Mouse (Mus musculus) ES-E14 (cell line): Measurements from ENCODE around the gene Gdf9. TPM values are rescaled to one million over a fixed set of nuclear protein-coding genes. Genes with fewer than 3 reads are reported as not detected.

Source experiments
- DNase-seq: peaks from one replicate; pipeline ENCODE4 v3.0.0-alpha.2; 2013; ENCODE audit warnings: low read depth, low spot score
- H3K27ac ChIP-seq: 2 replicates; pipeline ENCODE4 v1.5.1; 2012; ENCODE audit warnings: low read depth, mild to moderate bottlenecking, low read length, moderate library complexity, mixed read lengths; ENCODE audit not compliant: poor library complexity, insufficient read depth, severe bottlenecking
- H3K36me3 ChIP-seq: 2 replicates; pipeline ENCODE4 v1.6.1; 2012; ENCODE audit warnings: mild to moderate bottlenecking, low read length, moderate library complexity, mixed read lengths; ENCODE audit not compliant: control insufficient read depth, poor library complexity, insufficient read depth, severe bottlenecking
- H3K4me1 ChIP-seq, 2 experiments: fragments of 150-350 bp in 1 of 2; sonication (generic) in 1 of 2; 2 replicates each; pipeline ENCODE4 v1.6.1; 2012; ENCODE audit warnings: low read length in 2 of 2, mild to moderate bottlenecking in 1 of 2, mixed read lengths in 1 of 2; ENCODE audit not compliant: control insufficient read depth in 2 of 2, insufficient read depth in 2 of 2, poor library complexity in 1 of 2
- H3K4me3 ChIP-seq, 2 experiments: fragments of 150-350 bp in 1 of 2; sonication (generic) in 1 of 2; 2 replicates each; pipeline ENCODE4 v1.5.1; 2012; ENCODE audit warnings: low read length in 2 of 2, low read depth in 1 of 2, mild to moderate bottlenecking in 1 of 2, mixed read lengths in 1 of 2; ENCODE audit not compliant: insufficient read depth in 1 of 2, poor library complexity in 1 of 2, severe bottlenecking in 1 of 2
- H3K9ac ChIP-seq: 2 replicates; pipeline ENCODE4 v1.6.1; 2012; ENCODE audit warnings: low read depth, mild to moderate bottlenecking, low read length, mixed read lengths; ENCODE audit not compliant: poor library complexity, insufficient read depth, severe bottlenecking
- H3K9me3 ChIP-seq: fragments of 150-350 bp; sonication (generic); 2 replicates; pipeline ENCODE4 v1.6.1; 2012; ENCODE audit warnings: low read depth, mild to moderate bottlenecking, low read length; ENCODE audit not compliant: control insufficient read depth, insufficient read depth
- CHD2 ChIP-seq: IDR thresholded peaks from 2 replicates; pipeline ENCODE4 v1.6.1; 2014; ENCODE audit warnings: mild to moderate bottlenecking, low read depth, low read length, inconsistent platforms
- HCFC1 ChIP-seq: IDR thresholded peaks from 2 replicates; pipeline ENCODE4 v1.6.1; 2012; ENCODE audit warnings: low read length, inconsistent platforms, borderline replicate concordance; ENCODE audit not compliant: insufficient read depth
- MAFK ChIP-seq: IDR thresholded peaks from 2 replicates; pipeline ENCODE4 v1.6.1; 2014; ENCODE audit warnings: mild to moderate bottlenecking, low read depth, low read length, inconsistent platforms; ENCODE audit not compliant: insufficient read depth
- ZC3H11A ChIP-seq: IDR thresholded peaks from 2 replicates; pipeline ENCODE4 v1.6.1; 2012; ENCODE audit warnings: low read depth, mild to moderate bottlenecking, inconsistent platforms, low read length, borderline replicate concordance
- ZNF384 ChIP-seq: IDR thresholded peaks from 2 replicates; pipeline ENCODE4 v1.6.1; 2012; ENCODE audit warnings: low read depth, low read length, inconsistent platforms
- in situ Hi-C, 2 experiments: fragments of 600-800 bp; cut with MboI; formaldehyde crosslinking; loops; one replicate each; pipeline ENCODE4 v1.15.1; 2025; ENCODE audit warnings: low sequenced_read_pairs in 2 of 2, inconsistent platforms in 1 of 2; ENCODE audit not compliant: unreplicated experiment in 2 of 2
- total RNA-seq: library from RNA; depleted of rRNA; stranded (reverse); fragments of 300-350 nt; gene quantifications from 2 replicates; pipeline ENCODE4 v1.2.3, GENCODE M21; 2012; rRNA removed

Gene Gdf9
- total RNA-seq, 1 experiment, result 0.45 TPM

DNA sequence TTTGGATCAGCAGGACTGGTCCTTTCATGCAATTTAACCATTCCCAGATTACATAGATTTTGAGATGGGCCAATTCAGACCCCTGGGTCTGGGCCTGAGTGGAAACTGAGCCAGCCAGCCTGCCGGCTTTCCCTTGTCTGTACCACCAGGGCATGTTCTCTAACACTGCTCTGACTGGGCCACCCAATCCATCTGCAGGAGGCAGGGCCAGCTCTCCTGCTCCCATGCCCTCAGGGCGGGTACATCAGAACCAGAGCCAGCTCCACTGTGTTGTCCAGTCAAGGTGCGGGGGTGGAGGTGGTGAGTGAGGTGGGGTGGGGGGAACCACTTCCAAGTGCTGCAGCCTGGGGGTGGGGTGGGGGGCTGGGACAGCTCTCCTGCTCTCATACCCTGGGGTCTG, 55.5 kb downstream of the Gdf9 start:
- TF ChIP-seq ZNF384, result no peak
- TF ChIP-seq CHD2, result no peak
- TF ChIP-seq ZC3H11A, result no peak
- no peak for TF ChIP-seq HCFC1
- TF ChIP-seq MAFK, result no peak
- DNase-seq, result no peak
- in situ Hi-C loops, result no loop called here
- H3K27ac ChIP-seq, result no peak overlapping the region
- no peak overlapping the region for H3K9ac ChIP-seq
- H3K9me3 ChIP-seq, result no peaks in the 10 kb centered on the region
- peaks cover 0 to 3% of the 10 kb centered on the region in 2 experiments; a peak in 1 of 4 replicates for H3K4me1 ChIP-seq
- H3K36me3 ChIP-seq, result no peaks in the 10 kb centered on the region
- H3K4me3 ChIP-seq, result peak overlapping the region in 1 of 2 experiments; percentile 36; a peak in 2 of 4 replicates

DNA sequence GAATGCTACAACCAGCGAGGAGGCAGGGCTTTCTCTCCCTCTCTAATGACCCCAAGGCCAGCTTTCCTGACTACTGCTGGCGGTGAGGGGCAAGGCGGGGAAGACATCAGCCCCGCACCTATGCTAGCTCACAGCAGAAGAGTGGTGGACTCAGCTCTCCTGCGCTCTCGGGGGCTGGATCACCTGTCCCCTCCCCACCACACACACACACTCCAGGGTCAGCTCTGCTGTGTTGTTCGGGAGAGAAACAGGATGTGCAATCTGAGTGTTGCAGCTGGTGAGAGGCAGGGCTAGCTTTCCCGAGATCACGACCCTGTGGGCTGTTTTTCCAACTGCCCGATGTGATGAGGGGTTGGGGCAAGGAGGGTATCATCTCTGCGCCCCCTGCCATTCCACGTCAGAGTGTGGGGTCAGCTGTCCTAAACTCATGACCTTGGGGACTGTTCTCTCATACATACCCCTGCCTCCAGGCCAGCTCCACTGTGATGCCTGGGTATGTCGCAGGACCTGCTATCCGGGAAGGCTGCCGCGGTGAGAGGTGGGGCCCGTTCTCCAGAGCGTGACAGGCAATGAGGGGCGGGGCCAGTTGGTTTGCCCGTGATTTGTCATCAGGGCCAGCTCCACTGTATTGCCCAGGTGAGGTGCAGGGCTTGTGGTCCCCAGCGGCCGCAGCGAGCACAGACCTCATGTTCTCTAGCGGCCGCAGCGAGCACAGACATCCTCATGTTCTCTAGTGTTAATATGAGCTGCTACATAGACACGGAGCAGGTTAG, 56.2 kb downstream of the Gdf9 start:
- no peak for DNase-seq
- no peak for TF ChIP-seq ZNF384
- no peak for TF ChIP-seq HCFC1
- no peak for TF ChIP-seq CHD2
- TF ChIP-seq MAFK, result no peak
- TF ChIP-seq ZC3H11A, result no peak
- H3K4me1 ChIP-seq, result peaks cover 0 to 5% of the 10 kb centered on the region in 2 experiments; a peak in 1 of 4 replicates
- H3K9me3 ChIP-seq, result no peaks in the 10 kb centered on the region
- H3K27ac ChIP-seq, result no peak overlapping the region
- H3K9ac ChIP-seq, result no peak overlapping the region
- peak overlapping the region; percentile 4 to 36; a peak in 2 of 4 replicates for H3K4me3 ChIP-seq
- in situ Hi-C loops, result no loop called here
- no peaks in the 10 kb centered on the region for H3K36me3 ChIP-seq

Other genes starting within 250 kb of the Gdf9 start
- 182 and 280 TPM in 2 replicates for gene Hspa4, start 130.6 kb upstream of the Gdf9 start, total RNA-seq
- 8.4 and 12.9 TPM in 2 replicates for gene Zcchc10, start 106.3 kb upstream of the Gdf9 start, total RNA-seq
- gene Aff4, start 80.2 kb upstream of the Gdf9 start, total RNA-seq, result 82.2 and 97.2 TPM in 2 replicates
- not detected in 2 replicates for gene Leap2, start 7.9 kb upstream of the Gdf9 start, total RNA-seq
- gene Uqcrq, start 192 bp upstream of the Gdf9 start, total RNA-seq, result 57.8 and 76.9 TPM in 2 replicates
- gene Gm10447, start 26.1 kb downstream of the Gdf9 start, total RNA-seq, result not detected in 2 replicates
- 0.74 and 1.7 TPM in 2 replicates for gene Shroom1, start 26.2 kb downstream of the Gdf9 start, total RNA-seq
- gene Gm9837, start 39.5 kb downstream of the Gdf9 start, total RNA-seq, result not detected in 2 replicates
- gene Gm9945, start 49.1 kb downstream of the Gdf9 start, total RNA-seq, result not detected in 2 replicates
- gene Sowaha, start 49.3 kb downstream of the Gdf9 start, total RNA-seq, result 0.11 and 0.13 TPM in 2 replicates
- 14.3 and 16.8 TPM in 2 replicates for gene Sept8, start 88.2 kb downstream of the Gdf9 start, total RNA-seq
- gene Kif3a, start 136.4 kb downstream of the Gdf9 start, total RNA-seq, result 10.7 and 11.1 TPM in 2 replicates
- not detected in 2 replicates for gene Il4, start 187.6 kb downstream of the Gdf9 start, total RNA-seq
- gene Il13, start 203.7 kb downstream of the Gdf9 start, total RNA-seq, result not detected in 2 replicates